Mouse (Mus musculus): ENCODE data around the gene Mrpl47.
"Not testable (repeated sequence)": the region's sequence is repeated elsewhere in the genome, so short reads cannot be mapped to it uniquely, and the experiment has no call there.

Mrpl47 gene

GRCm38 (mm10) chr3:32737172-32737655 lies at the start of gene Mrpl47:
Mrpl47 (minus strand) TSS chr3:32737605.
- DNase-seq: no peak

GRCm38 (mm10) chr3:32770781-32771180 lies 33.4 kb upstream of the Mrpl47 start:
- DNase-seq: no peak

- DNase-seq: no peak
These were observed 26.5 kb upstream of the Mrpl47 start for GRCm38 (mm10) chr3:32763902-32764301.

GRCm38 (mm10) chr3:32762962-32763361 lies 25.6 kb upstream of the Mrpl47 start:
- DNase-seq: no peak

GRCm38 (mm10) chr3:32759212-32759611 lies 21.8 kb upstream of the Mrpl47 start:
- no peak for DNase-seq

GRCm38 (mm10) chr3:32754384-32754915 lies 17.0 kb upstream of the Mrpl47 start:
- DNase-seq: no peak

GRCm38 (mm10) chr3:32749820-32750579 lies 12.6 kb upstream of the Mrpl47 start:
- DNase-seq: no peak

GRCm38 (mm10) chr3:32748384-32748783 lies 11.0 kb upstream of the Mrpl47 start:
- no peak for DNase-seq

GRCm38 (mm10) chr3:32745426-32745825 lies 8.0 kb upstream of the Mrpl47 start:
- not testable (repeated sequence) for DNase-seq

GRCm38 (mm10) chr3:32745001-32745400 lies 7.6 kb upstream of the Mrpl47 start:
- no peak for DNase-seq

GRCm38 (mm10) chr3:32742276-32742780 lies 4.9 kb upstream of the Mrpl47 start:
- no peak for DNase-seq

GRCm38 (mm10) chr3:32738549-32738948 lies 1.1 kb upstream of the Mrpl47 start:
- DNase-seq: no peak

- DNase-seq: peak; percentile 96
These were observed 897 bp downstream of the Mrpl47 start, which contains the start of gene Ndufb5 for GRCm38 (mm10) chr3:32736244-32737171. Ndufb5 (plus strand) TSS chr3:32736990.

GRCm38 (mm10) chr3:32727861-32728260 lies 9.5 kb downstream of the Mrpl47 start:
- DNase-seq: no peak

- no peak for DNase-seq
These were observed 11.5 kb downstream of the Mrpl47 start for GRCm38 (mm10) chr3:32725951-32726350.

GRCm38 (mm10) chr3:32724191-32724590 lies 13.2 kb downstream of the Mrpl47 start:
- DNase-seq: no peak

GRCm38 (mm10) chr3:32718271-32718670 lies 19.1 kb downstream of the Mrpl47 start:
- DNase-seq: no peak

- DNase-seq: not testable (repeated sequence)
These were observed 20.0 kb downstream of the Mrpl47 start for GRCm38 (mm10) chr3:32717403-32717802.

- DNase-seq: no peak
These were observed 23.7 kb downstream of the Mrpl47 start for GRCm38 (mm10) chr3:32713711-32714110.

GRCm38 (mm10) chr3:32709388-32709787 lies 28.0 kb downstream of the Mrpl47 start:
- DNase-seq: no peak

- peak; percentile 100 for DNase-seq
These were observed 28.8 kb downstream of the Mrpl47 start for GRCm38 (mm10) chr3:32708368-32709231.

GRCm38 (mm10) chr3:32708052-32708367 lies 29.4 kb downstream of the Mrpl47 start:
- no peak for DNase-seq

Measured in liver (tissue).